Mouse (Mus musculus): Measurements from ENCODE around the gene Slc31a2. TPM values are rescaled to one million over a fixed set of nuclear protein-coding genes. Genes with fewer than 3 reads are reported as not detected.

Gene Slc31a2
- polyA plus RNA-seq, 1 experiment = 18.2 TPM

- Histone ChIP-seq H3K4me3 (replicated peaks; ENCODE audit: insufficient read depth, low read depth, low read length) (no peak overlapping the region), H3K4me1 (ENCODE audit: control insufficient read depth, insufficient read depth, low read length) (no peaks in the 10 kb centered on the region), H3K27me3 (ENCODE audit: control insufficient read depth, insufficient read depth, low read length) (no peaks in the 10 kb centered on the region), H3K27ac (ENCODE audit: insufficient read depth, low read length) (no peak overlapping the region)
- WGBS = 87% methylated on average over 6 of the region's 6 CpGs
- DNase-seq = no peak
- TF ChIP-seq CTCF (IDR thresholded peaks at IDR 0.05; ENCODE audit: borderline replicate concordance, insufficient read depth, low read depth, low read length) (no peak), POLR2A (IDR thresholded peaks at IDR 0.05; ENCODE audit: borderline replicate concordance, insufficient read depth, low read length) (no peak)
Measured at GRCm38 (mm10) chr4:62328941-62329660, 66.7 kb downstream of the Slc31a2 start.

- WGBS = 70% methylated on average over 5 of the region's 5 CpGs
Measured at GRCm38 (mm10) chr4:62331977-62332376, 69.6 kb downstream of the Slc31a2 start.

GRCm38 (mm10) chr4:62338536-62338935 lies 76.2 kb downstream of the Slc31a2 start:
- Histone ChIP-seq H3K27ac (ENCODE audit: insufficient read depth, low read length) (no peak overlapping the region), H3K27me3 (ENCODE audit: control insufficient read depth, insufficient read depth, low read length) (no peaks in the 10 kb centered on the region), H3K4me1 (ENCODE audit: control insufficient read depth, insufficient read depth, low read length) (no peaks in the 10 kb centered on the region), H3K4me3 (replicated peaks; ENCODE audit: insufficient read depth, low read depth, low read length) (no peak overlapping the region)
- no peak for DNase-seq
- 91% methylated on average over 5 of the region's 5 CpGs for WGBS
- no peak for TF ChIP-seq CTCF (IDR thresholded peaks at IDR 0.05; ENCODE audit: borderline replicate concordance, insufficient read depth, low read depth, low read length)
- no peak for TF ChIP-seq POLR2A (IDR thresholded peaks at IDR 0.05; ENCODE audit: borderline replicate concordance, insufficient read depth, low read length)

More at GRCm38 (mm10) chr4:62331977-62332376, 69.6 kb downstream of the Slc31a2 start:
- Histone ChIP-seq H3K4me1 (ENCODE audit: control insufficient read depth, insufficient read depth, low read length) (no peaks in the 10 kb centered on the region), H3K27ac (ENCODE audit: insufficient read depth, low read length) (no peak overlapping the region), H3K27me3 (ENCODE audit: control insufficient read depth, insufficient read depth, low read length) (no peaks in the 10 kb centered on the region), H3K4me3 (replicated peaks; ENCODE audit: insufficient read depth, low read depth, low read length) (no peak overlapping the region)
- TF ChIP-seq CTCF (IDR thresholded peaks at IDR 0.05; ENCODE audit: borderline replicate concordance, insufficient read depth, low read depth, low read length) = no peak
- no peak for TF ChIP-seq POLR2A (IDR thresholded peaks at IDR 0.05; ENCODE audit: borderline replicate concordance, insufficient read depth, low read length)
- DNase-seq = no peak

DNA sequence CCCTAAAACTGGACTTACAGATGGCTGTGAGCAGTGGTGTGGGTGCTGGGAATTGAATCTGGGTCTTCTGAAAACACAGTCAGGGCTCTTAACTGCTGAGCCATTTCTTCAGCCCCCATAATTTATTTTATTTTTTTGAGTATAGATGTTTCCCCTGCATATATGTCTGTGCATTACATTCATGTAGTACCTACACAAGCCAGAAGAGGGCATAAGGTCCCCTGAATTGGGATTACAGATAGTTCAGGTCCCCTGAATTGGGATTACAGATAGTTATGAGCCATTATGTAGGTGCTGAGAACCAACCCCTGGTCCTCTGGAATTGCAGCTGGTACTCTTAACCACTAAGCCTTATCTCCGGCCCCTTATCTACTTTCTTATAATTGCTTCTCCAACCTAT lies 81.6 kb downstream of the Slc31a2 start:
- Histone ChIP-seq H3K4me3 (replicated peaks; ENCODE audit: insufficient read depth, low read depth, low read length) (no peak overlapping the region), H3K4me1 (ENCODE audit: control insufficient read depth, insufficient read depth, low read length) (no peaks in the 10 kb centered on the region), H3K27ac (ENCODE audit: insufficient read depth, low read length) (no peak overlapping the region), H3K27me3 (ENCODE audit: control insufficient read depth, insufficient read depth, low read length) (no peaks in the 10 kb centered on the region)
- 97% methylated on average over 1 of the region's 1 CpGs for WGBS
- no peak for TF ChIP-seq CTCF (IDR thresholded peaks at IDR 0.05; ENCODE audit: borderline replicate concordance, insufficient read depth, low read depth, low read length)
- DNase-seq = peak in 1 of 2 experiments; percentile 6

GRCm38 (mm10) chr4:62345827-62346226 lies 83.5 kb downstream of the Slc31a2 start:
- Histone ChIP-seq H3K27me3 (ENCODE audit: control insufficient read depth, insufficient read depth, low read length) (no peaks in the 10 kb centered on the region), H3K27ac (ENCODE audit: insufficient read depth, low read length) (no peak overlapping the region), H3K4me3 (replicated peaks; ENCODE audit: insufficient read depth, low read depth, low read length) (no peak overlapping the region), H3K4me1 (ENCODE audit: control insufficient read depth, insufficient read depth, low read length) (no peaks in the 10 kb centered on the region)
- DNase-seq = no peak
- TF ChIP-seq CTCF (IDR thresholded peaks at IDR 0.05; ENCODE audit: borderline replicate concordance, insufficient read depth, low read depth, low read length) = no peak
- TF ChIP-seq POLR2A (IDR thresholded peaks at IDR 0.05; ENCODE audit: borderline replicate concordance, insufficient read depth, low read length) = no peak
- whole genome bisulfite sequencing = 86% methylated on average over 4 of the region's 4 CpGs

- 76% methylated on average over 9 of the region's 9 CpGs for WGBS
- TF ChIP-seq POLR2A (IDR thresholded peaks at IDR 0.05; ENCODE audit: borderline replicate concordance, insufficient read depth, low read length) (no peak), CTCF (IDR thresholded peaks at IDR 0.05; ENCODE audit: borderline replicate concordance, insufficient read depth, low read depth, low read length) (no peak)
Measured at GRCm38 (mm10) chr4:62347605-62348328, 85.4 kb downstream of the Slc31a2 start.

More at GRCm38 (mm10) chr4:62347605-62348328, 85.4 kb downstream of the Slc31a2 start:
- Histone ChIP-seq H3K27ac (ENCODE audit: insufficient read depth, low read length) (no peak overlapping the region), H3K27me3 (ENCODE audit: control insufficient read depth, insufficient read depth, low read length) (no peaks in the 10 kb centered on the region), H3K4me3 (replicated peaks; ENCODE audit: insufficient read depth, low read depth, low read length) (no peak overlapping the region), H3K4me1 (ENCODE audit: control insufficient read depth, insufficient read depth, low read length) (no peaks in the 10 kb centered on the region)
- no peak for DNase-seq

Other genes with a start within 250 kb of the Slc31a2 start
- not detected in 2 replicates for gene Mup20, start 208.4 kb upstream of the Slc31a2 start, polyA plus RNA-seq (2012; rRNA removed)
- gene Mup3, start 175.2 kb upstream of the Slc31a2 start, polyA plus RNA-seq (2012; rRNA removed) = not detected in 2 replicates
- gene Mup21, start 111.7 kb upstream of the Slc31a2 start, polyA plus RNA-seq (2012; rRNA removed) = not detected in 2 replicates
- 9.6 and 10.1 TPM in 2 replicates for gene Zfp37, start 31.5 kb upstream of the Slc31a2 start, polyA plus RNA-seq (2012; rRNA removed)
- gene Fkbp15, start 98.0 kb downstream of the Slc31a2 start, polyA plus RNA-seq (2012; rRNA removed) = 26.4 and 28.5 TPM in 2 replicates
- 20.8 and 24.1 TPM in 2 replicates for gene Slc31a1, start 98.2 kb downstream of the Slc31a2 start, polyA plus RNA-seq (2012; rRNA removed)
- gene Cdc26, start 146.1 kb downstream of the Slc31a2 start, polyA plus RNA-seq (2012; rRNA removed) = 55.0 and 65.8 TPM in 2 replicates
- 20.4 and 21.2 TPM in 2 replicates for gene Prpf4, start 146.2 kb downstream of the Slc31a2 start, polyA plus RNA-seq (2012; rRNA removed)
- 0.07 TPM in 1 of 2 replicates, not detected in the other for gene Rnf183, start 172.7 kb downstream of the Slc31a2 start, polyA plus RNA-seq (2012; rRNA removed)
- 3.1 and 3.9 TPM in 2 replicates for gene Wdr31, start 208.3 kb downstream of the Slc31a2 start, polyA plus RNA-seq (2012; rRNA removed)
- 1.2 and 1.3 TPM in 2 replicates for gene Bspry, start 217.5 kb downstream of the Slc31a2 start, polyA plus RNA-seq (2012; rRNA removed)
- 9.3 and 9.7 TPM in 2 replicates for gene Hdhd3, start 240.9 kb downstream of the Slc31a2 start, polyA plus RNA-seq (2012; rRNA removed)

All from cerebellum, adult 2 months (tissue).